Mouse (Mus musculus) bone marrow macrophage, adult 2 months (primary cell): ENCODE measurements around the gene Usp42.

Experiments used
- CTCF ChIP-seq: IDR thresholded peaks from 2 replicates; pipeline ENCODE4 v1.5.1; 2012; ENCODE audit warnings: low read depth, mild to moderate bottlenecking, low read length, moderate library complexity
- POLR2A ChIP-seq: IDR thresholded peaks from 2 replicates; pipeline ENCODE4 v1.6.1; 2012; ENCODE audit warnings: mild to moderate bottlenecking, low read depth, low read length, borderline replicate concordance

DNA sequence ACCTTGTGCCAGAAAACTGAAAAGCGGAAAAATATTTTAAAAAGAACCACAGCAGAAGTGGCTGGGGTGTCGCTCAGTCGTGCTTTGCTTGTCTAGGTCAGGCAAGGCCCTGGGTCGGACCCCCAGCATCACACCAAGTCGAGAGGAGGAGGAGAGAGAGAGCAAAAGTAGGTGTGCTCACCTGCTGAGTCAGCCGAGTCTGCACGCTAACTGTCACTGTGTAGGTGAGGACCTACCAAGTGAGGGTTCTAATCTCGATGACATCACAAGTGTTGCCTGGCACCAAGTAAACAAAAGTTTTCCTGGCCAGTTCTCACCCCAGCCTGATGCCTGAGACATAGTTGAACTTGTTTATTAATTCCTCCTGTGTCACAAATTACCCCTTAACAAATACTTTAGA is 27.5 kb upstream of the Usp42 start:
- TF ChIP-seq CTCF (no peak), POLR2A (no peak)
